Mouse (Mus musculus) intestine, postnatal 0 days (tissue): ENCODE measurements around the gene Commd2. TPM values are rescaled to one million over a fixed set of nuclear protein-coding genes. Genes with fewer than 3 reads are reported as not detected.

Experiments
- ATAC-seq: fragments of 200-750 bp; cut with Nextera tagmentation; 2 replicates; pipeline ENCODE4 v1.8.0; 2017; ENCODE audit warnings: mild to moderate bottlenecking, moderate TSS enrichment, moderate library complexity
- H3K27ac ChIP-seq: fragments of 300-500 bp; sonication (generic); 2 replicates; pipeline ENCODE4 v1.5.1; 2014; ENCODE audit warnings: mild to moderate bottlenecking, low read depth, low read length, moderate library complexity
- H3K27me3 ChIP-seq: fragments of 300-500 bp; sonication (generic); replicated peaks from 2 replicates; pipeline ENCODE4 v1.6.1; 2014; ENCODE audit warnings: low read length, mixed read lengths; ENCODE audit not compliant: control insufficient read depth, insufficient read depth
- H3K36me3 ChIP-seq: fragments of 300-500 bp; sonication (generic); 2 replicates; pipeline ENCODE4 v1.6.1; 2014; ENCODE audit warnings: mild to moderate bottlenecking, moderate library complexity; ENCODE audit not compliant: control insufficient read depth, insufficient read depth
- H3K4me1 ChIP-seq: fragments of 300-500 bp; sonication (generic); replicated peaks from 2 replicates; pipeline ENCODE4 v1.6.1; 2014; ENCODE audit warnings: antibody characterized with exemption, low read length, mixed read lengths; ENCODE audit not compliant: control insufficient read depth, insufficient read depth
- H3K4me2 ChIP-seq: fragments of 300-500 bp; sonication (generic); replicated peaks from 2 replicates; pipeline ENCODE4 v1.6.1; 2014; ENCODE audit warnings: low read depth, mild to moderate bottlenecking, moderate library complexity
- H3K4me3 ChIP-seq: fragments of 300-500 bp; sonication (generic); 2 replicates; pipeline ENCODE4 v1.5.1; 2014; ENCODE audit warnings: low read depth, low read length
- H3K9ac ChIP-seq: fragments of 300-500 bp; sonication (generic); 2 replicates; pipeline ENCODE4 v1.6.1; 2014; ENCODE audit warnings: mild to moderate bottlenecking, low read depth, low read length
- H3K9me3 ChIP-seq: fragments of 300-500 bp; sonication (generic); 2 replicates; pipeline ENCODE4 v1.6.1; 2016; ENCODE audit warnings: mixed run types; ENCODE audit not compliant: control insufficient read depth
- CTCF ChIP-seq: sonication (generic); IDR thresholded peaks from 2 replicates; pipeline ENCODE4 v1.5.1; 2016; ENCODE audit warnings: low read depth, mild to moderate bottlenecking, control low read depth, antibody characterized with exemption, moderate library complexity
- whole genome bisulfite sequencing: fragments of 180-500 bp; shearing (Covaris S2); extraction: QIAGEN DNeasy Blood & Tissue Kit; methylation state at CpG from one replicate; pipeline ENCODE4 v1.1.7; 2014; 5-methylcytosine and 5-hydroxymethylcytosine counted together
- polyA plus RNA-seq: library from polyadenylated mRNA; unstranded; fragments of >200 nt; fragmentation: Nextera tagmentation; extraction: Ambion mirVana; gene quantifications from 2 replicates; pipeline ENCODE4 v1.2.1, GENCODE M21; 2015

The Commd2 gene
- polyA plus RNA-seq, 1 experiment from 2014 or later, result 71.0 TPM

GRCm38 (mm10) chr3:57658608-57659007, 7.1 kb upstream of the Commd2 start:
- no peak overlapping the region for H3K4me3 ChIP-seq
- ATAC-seq, result no peak
- 71% methylated on average over 6 of the region's 6 CpGs for WGBS
- no peaks in the 10 kb centered on the region for H3K9me3 ChIP-seq
- no peaks in the 10 kb centered on the region for H3K4me1 ChIP-seq
- no peak for TF ChIP-seq CTCF
- no peaks in the 10 kb centered on the region for H3K36me3 ChIP-seq
- H3K9ac ChIP-seq, result no peak overlapping the region
- no peak overlapping the region for H3K4me2 ChIP-seq
- H3K27me3 ChIP-seq, result no peaks in the 10 kb centered on the region
- no peak overlapping the region for H3K27ac ChIP-seq

- Histone ChIP-seq H3K4me2 (no peak overlapping the region), H3K9ac (no peak overlapping the region), H3K27me3 (no peaks in the 10 kb centered on the region), H3K4me3 (no peak overlapping the region), H3K4me1 (no peaks in the 10 kb centered on the region), H3K9me3 (no peaks in the 10 kb centered on the region), H3K36me3 (no peaks in the 10 kb centered on the region), H3K27ac (no peak overlapping the region)
- TF ChIP-seq CTCF, result no peak
- WGBS, result 81% methylated on average over 3 of the region's 3 CpGs
- no peak for ATAC-seq
These were observed 2.1 kb upstream of the Commd2 start for GRCm38 (mm10) chr3:57653646-57654045.

GRCm38 (mm10) chr3:57652485-57652884, 970 bp upstream of the Commd2 start:
- H3K4me3 ChIP-seq, result no peak overlapping the region
- H3K4me1 ChIP-seq, result no peaks in the 10 kb centered on the region
- H3K4me2 ChIP-seq, result no peak overlapping the region
- H3K9me3 ChIP-seq, result no peaks in the 10 kb centered on the region
- no peaks in the 10 kb centered on the region for H3K27me3 ChIP-seq
- H3K27ac ChIP-seq, result no peak overlapping the region
- ATAC-seq, result no peak
- WGBS, result 82% methylated on average over 3 of the region's 3 CpGs
- H3K9ac ChIP-seq, result no peak overlapping the region
- no peaks in the 10 kb centered on the region; the same call in 1 of the 2 replicates for H3K36me3 ChIP-seq
- TF ChIP-seq CTCF, result no peak

- 62% methylated on average over 3 of the region's 3 CpGs for WGBS
- Histone ChIP-seq H3K4me2 (peak overlapping the region; percentile 73), H3K4me1 (no peaks in the 10 kb centered on the region), H3K27me3 (no peaks in the 10 kb centered on the region), H3K27ac (no peak overlapping the region), H3K36me3 (no peaks in the 10 kb centered on the region; the same call in 1 of the 2 replicates), H3K9ac (peak overlapping the region; percentile 87), H3K4me3 (peak overlapping the region; percentile 87), H3K9me3 (no peaks in the 10 kb centered on the region)
- 0 out of 2 replicates have a peak, but pooled peaks have one; percentile 2 for ATAC-seq
- TF ChIP-seq CTCF, result no peak
These were observed 347 bp upstream of the Commd2 start for GRCm38 (mm10) chr3:57651865-57652259.

GRCm38 (mm10) chr3:57643191-57643590, 8.3 kb downstream of the Commd2 start:
- TF ChIP-seq CTCF, result no peak
- no peak for ATAC-seq
- no peak overlapping the region for H3K4me2 ChIP-seq
- no peak overlapping the region for H3K4me3 ChIP-seq
- H3K4me1 ChIP-seq, result no peaks in the 10 kb centered on the region
- H3K36me3 ChIP-seq, result peaks cover 11% of the 10 kb centered on the region; the same call in 1 of the 2 replicates
- WGBS, result 92% methylated on average over 6 of the region's 6 CpGs
- no peaks in the 10 kb centered on the region for H3K27me3 ChIP-seq
- no peaks in the 10 kb centered on the region for H3K9me3 ChIP-seq
- no peak overlapping the region for H3K9ac ChIP-seq
- H3K27ac ChIP-seq, result no peak overlapping the region

GRCm38 (mm10) chr3:57637596-57637995, 13.9 kb downstream of the Commd2 start:
- no peak for TF ChIP-seq CTCF

More at GRCm38 (mm10) chr3:57637596-57637995, 13.9 kb downstream of the Commd2 start:
- Histone ChIP-seq H3K4me3 (no peak overlapping the region), H3K4me2 (no peak overlapping the region), H3K9me3 (no peaks in the 10 kb centered on the region), H3K4me1 (no peaks in the 10 kb centered on the region), H3K36me3 (no peaks in the 10 kb centered on the region), H3K27me3 (no peaks in the 10 kb centered on the region), H3K9ac (no peak overlapping the region), H3K27ac (no peak overlapping the region)
- 51% methylated on average over 6 of the region's 6 CpGs for WGBS
- no peak for ATAC-seq
